Mouse (Mus musculus): ENCODE data around the gene Gck.

- TF ChIP-seq CTCF (conservative IDR thresholded peaks at IDR 0.05; ENCODE audit: low read length) = peak; percentile 93
- TF ChIP-seq POU5F1 (IDR thresholded peaks at IDR 0.05; ENCODE audit: borderline replicate concordance, low read length) = no peak
- no peak for TF ChIP-seq NANOG (IDR thresholded peaks at IDR 0.05; ENCODE audit: borderline replicate concordance, low read length)
Observed at GRCm38 (mm10) chr11:5879905-5880304, 70.0 kb downstream of the Gck start.

All from E14TG2a.4 (cell line).